Mouse (Mus musculus) gastrocnemius, postnatal 4 days (tissue): ENCODE results near the gene Fcho1. TPM values are rescaled to one million over a fixed set of nuclear protein-coding genes. Genes with fewer than 3 reads are reported as not detected.
"Not testable (repeated sequence)": the region's sequence is repeated elsewhere in the genome, so short reads cannot be mapped to it uniquely, and the experiment has no call there.

Experiments
- DNase-seq, 2 experiments: peaks; one replicate each; pipeline ENCODE4 v3.0.0; 2021 to 2022; ENCODE audit warnings: low spot score in 2 of 2, mixed read lengths in 2 of 2
- total RNA-seq, 2 experiments: library from RNA; stranded (reverse); gene quantifications; 2 replicates each; pipeline ENCODE4 v1.2.3; 2021

Fcho1 gene
- total RNA-seq, 2 experiments from 2014 or later, result 0.61 to 1.5 TPM

- no peak for DNase-seq
Measured at GRCm38 (mm10) chr8:71719218-71719617, 6.3 kb downstream of the Fcho1 start.

- DNase-seq, result no peak
Measured at GRCm38 (mm10) chr8:71718252-71718651, 7.3 kb downstream of the Fcho1 start.

- DNase-seq, result no peak
Measured at GRCm38 (mm10) chr8:71717096-71717495, 8.4 kb downstream of the Fcho1 start.

- no peak for DNase-seq
Measured at GRCm38 (mm10) chr8:71716561-71717053, 8.9 kb downstream of the Fcho1 start.

GRCm38 (mm10) chr8:71715531-71715930 lies 10.0 kb downstream of the Fcho1 start:
- DNase-seq, result no peak

- no peak for DNase-seq
Measured at GRCm38 (mm10) chr8:71711574-71711973, 13.9 kb downstream of the Fcho1 start.

- DNase-seq, result peak in 1 of 2 experiments; percentile 73
Measured at GRCm38 (mm10) chr8:71709800-71710446, 15.6 kb downstream of the Fcho1 start.

- no peak for DNase-seq
Measured at GRCm38 (mm10) chr8:71709134-71709799, 16.2 kb downstream of the Fcho1 start.

GRCm38 (mm10) chr8:71707874-71708273 lies 17.6 kb downstream of the Fcho1 start:
- DNase-seq, result no peak

- not testable (repeated sequence) for DNase-seq
Measured at GRCm38 (mm10) chr8:71703400-71703799, 22.1 kb downstream of the Fcho1 start.

GRCm38 (mm10) chr8:71702923-71703322 lies 22.6 kb downstream of the Fcho1 start:
- DNase-seq, result no peak

- no peak for DNase-seq
Measured at GRCm38 (mm10) chr8:71702087-71702432, 23.5 kb downstream of the Fcho1 start.

- DNase-seq, result no peak
Measured at GRCm38 (mm10) chr8:71701414-71702086, 24.0 kb downstream of the Fcho1 start, which contains the start of gene B3gnt3. Gene B3gnt3, minus strand, starts transcription at chr8:71701789.

GRCm38 (mm10) chr8:71700493-71701269 lies 24.8 kb downstream of the Fcho1 start:
- no peak for DNase-seq

GRCm38 (mm10) chr8:71695456-71695855 lies 30.1 kb downstream of the Fcho1 start:
- not testable (repeated sequence) for DNase-seq

- DNase-seq, result no peak
Measured at GRCm38 (mm10) chr8:71693166-71694041, 32.1 kb downstream of the Fcho1 start.

- DNase-seq, result no peak
Measured at GRCm38 (mm10) chr8:71692509-71692908, 33.0 kb downstream of the Fcho1 start.

- DNase-seq, result no peak
Measured at GRCm38 (mm10) chr8:71689028-71689427, 36.5 kb downstream of the Fcho1 start, which contains the start of gene Insl3. Gene Insl3, plus strand, starts transcription at chr8:71689214.

- no peak for DNase-seq
Measured at GRCm38 (mm10) chr8:71687616-71688015, 37.9 kb downstream of the Fcho1 start.

GRCm38 (mm10) chr8:71686143-71686734 lies 39.3 kb downstream of the Fcho1 start:
- no peak for DNase-seq
